Mouse (Mus musculus): ENCODE measurements at regions not wholly inside any gene's neighbourhood (a gene's known extent, or its start where the extent isn't known, plus 50 kb on each side); places are given as distances from the start of the nearest gene placed in this dataset.

- H3K36me3 ChIP-seq (replicated peaks; ENCODE audit: control insufficient read depth, insufficient read depth, low read length): no peaks in the 10 kb centered on the region
- H3K4me1 ChIP-seq (ENCODE audit: control insufficient read depth, insufficient read depth): no peaks in the 10 kb centered on the region
- WGBS: 71% methylated on average over 2 of the region's 2 CpGs
- H3K4me2 ChIP-seq (ENCODE audit: low read depth, low read length): no peak overlapping the region
- H3K9ac ChIP-seq (replicated peaks; ENCODE audit: low read depth, low read length): no peak overlapping the region
- ATAC-seq (ENCODE audit: insufficient read depth, low read depth) (no peak), DNase-seq (ENCODE audit: low spot score) (no peak)
- no peak overlapping the region for H3K27ac ChIP-seq (ENCODE audit: low read depth)
- H3K27me3 ChIP-seq (ENCODE audit: control insufficient read depth, insufficient read depth, low read length): no peaks in the 10 kb centered on the region
- H3K4me3 ChIP-seq (ENCODE audit: low read depth, low read length): no peak overlapping the region
- no peaks in the 10 kb centered on the region for H3K9me3 ChIP-seq (replicated peaks; ENCODE audit: control insufficient read depth, low read length)
- TF ChIP-seq CTCF (IDR thresholded peaks at IDR 0.05; ENCODE audit: low read depth) (no peak), EP300 (IDR thresholded peaks at IDR 0.05; ENCODE audit: low read depth) (no peak)
Measured at GRCm38 (mm10) chr1:129002286-129002685, 270.8 kb upstream of the Thsd7b start.

- Histone ChIP-seq H3K4me1 (ENCODE audit: control insufficient read depth, insufficient read depth) (no peaks in the 10 kb centered on the region), H3K4me2 (ENCODE audit: low read depth, low read length) (no peak overlapping the region), H3K9me3 (replicated peaks; ENCODE audit: control insufficient read depth, low read length) (no peaks in the 10 kb centered on the region), H3K27ac (ENCODE audit: low read depth) (no peak overlapping the region), H3K9ac (replicated peaks; ENCODE audit: low read depth, low read length) (no peak overlapping the region), H3K36me3 (replicated peaks; ENCODE audit: control insufficient read depth, insufficient read depth, low read length) (no peaks in the 10 kb centered on the region), H3K4me3 (ENCODE audit: low read depth, low read length) (no peak overlapping the region), H3K27me3 (ENCODE audit: control insufficient read depth, insufficient read depth, low read length) (no peaks in the 10 kb centered on the region)
- no peak for TF ChIP-seq CTCF (IDR thresholded peaks at IDR 0.05; ENCODE audit: low read depth)
- no peak for TF ChIP-seq EP300 (IDR thresholded peaks at IDR 0.05; ENCODE audit: low read depth)
- ATAC-seq (ENCODE audit: insufficient read depth, low read depth) (no peak), DNase-seq (ENCODE audit: low spot score) (no peak)
Measured at GRCm38 (mm10) chr1:129001766-129002165, 271.3 kb upstream of the Thsd7b start.

DNA sequence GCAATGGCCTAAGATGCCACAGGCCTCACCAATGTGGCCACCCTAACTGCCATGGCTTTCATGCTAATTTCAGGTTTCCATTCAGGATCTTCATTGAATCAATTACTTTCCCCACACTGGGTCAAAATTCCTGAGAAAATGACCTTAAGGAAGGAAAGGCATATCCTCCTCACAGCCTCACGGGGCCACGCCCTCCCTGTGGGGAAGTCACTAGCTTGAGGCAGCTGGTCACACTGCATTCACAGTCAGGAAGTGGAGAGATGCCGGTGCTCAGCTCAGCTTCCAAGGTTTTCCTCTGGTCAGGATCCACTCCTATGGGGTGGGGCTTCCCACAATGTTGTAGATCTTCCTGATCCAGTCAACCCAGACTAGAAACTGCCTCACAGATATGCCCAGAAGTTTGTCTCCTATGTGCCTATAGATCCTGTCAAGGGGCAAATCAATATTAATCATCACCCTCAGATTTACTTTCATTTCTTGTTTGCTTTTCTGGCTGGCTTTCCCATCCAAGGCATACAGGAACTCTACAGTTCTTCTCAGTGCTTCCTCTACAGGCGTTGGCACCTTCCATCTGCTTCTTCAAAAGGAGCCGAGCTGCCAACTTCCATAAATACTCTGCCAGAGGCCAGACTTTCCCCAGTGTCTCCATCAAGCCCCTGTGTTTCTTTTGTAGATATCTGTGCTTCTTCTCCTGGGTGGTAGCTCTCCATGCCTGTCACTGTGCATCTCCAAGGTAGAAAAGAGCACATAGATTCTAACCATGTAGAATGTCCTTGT lies 273.2 kb upstream of the Thsd7b start:
- H3K27me3 ChIP-seq (ENCODE audit: control insufficient read depth, insufficient read depth, low read length): no peaks in the 10 kb centered on the region
- H3K27ac ChIP-seq (ENCODE audit: low read depth): no peak overlapping the region
- H3K9ac ChIP-seq (replicated peaks; ENCODE audit: low read depth, low read length): no peak overlapping the region
- H3K4me2 ChIP-seq (ENCODE audit: low read depth, low read length): no peak overlapping the region
- 55% methylated on average over 5 of the region's 5 CpGs for WGBS
- ATAC-seq (ENCODE audit: insufficient read depth, low read depth) (no peak), DNase-seq (ENCODE audit: low spot score) (no peak)
- no peaks in the 10 kb centered on the region for H3K9me3 ChIP-seq (replicated peaks; ENCODE audit: control insufficient read depth, low read length)
- no peaks in the 10 kb centered on the region for H3K4me1 ChIP-seq (ENCODE audit: control insufficient read depth, insufficient read depth)
- TF ChIP-seq EP300 (IDR thresholded peaks at IDR 0.05; ENCODE audit: low read depth) (no peak), CTCF (IDR thresholded peaks at IDR 0.05; ENCODE audit: low read depth) (no peak)
- H3K36me3 ChIP-seq (replicated peaks; ENCODE audit: control insufficient read depth, insufficient read depth, low read length): no peaks in the 10 kb centered on the region
- H3K4me3 ChIP-seq (ENCODE audit: low read depth, low read length): no peak overlapping the region

GRCm38 (mm10) chr1:128994655-128995054 lies 278.4 kb upstream of the Thsd7b start:
- Histone ChIP-seq H3K4me3 (ENCODE audit: low read depth, low read length) (no peak overlapping the region), H3K27me3 (ENCODE audit: control insufficient read depth, insufficient read depth, low read length) (no peaks in the 10 kb centered on the region), H3K9ac (replicated peaks; ENCODE audit: low read depth, low read length) (no peak overlapping the region), H3K27ac (ENCODE audit: low read depth) (no peak overlapping the region), H3K4me2 (ENCODE audit: low read depth, low read length) (no peak overlapping the region), H3K4me1 (ENCODE audit: control insufficient read depth, insufficient read depth) (no peaks in the 10 kb centered on the region), H3K9me3 (replicated peaks; ENCODE audit: control insufficient read depth, low read length) (no peaks in the 10 kb centered on the region), H3K36me3 (replicated peaks; ENCODE audit: control insufficient read depth, insufficient read depth, low read length) (no peaks in the 10 kb centered on the region)
- ATAC-seq (ENCODE audit: insufficient read depth, low read depth) (no peak), DNase-seq (ENCODE audit: low spot score) (no peak)
- TF ChIP-seq CTCF (IDR thresholded peaks at IDR 0.05; ENCODE audit: low read depth) (no peak), EP300 (IDR thresholded peaks at IDR 0.05; ENCODE audit: low read depth) (no peak)
- WGBS: 68% methylated on average over 6 of the region's 6 CpGs

- DNase-seq (ENCODE audit: low spot score): no peak
- WGBS: 65% methylated on average over 2 of the region's 2 CpGs
- H3K9me3 ChIP-seq (replicated peaks; ENCODE audit: control insufficient read depth, low read length): no peaks in the 10 kb centered on the region
Measured at GRCm38 (mm10) chr1:128983411-128983810, 289.7 kb upstream of the Thsd7b start.

GRCm38 (mm10) chr1:128975586-128975985 lies 297.5 kb upstream of the Thsd7b start:
- H3K27ac ChIP-seq (ENCODE audit: low read depth): no peak overlapping the region
- TF ChIP-seq EP300 (IDR thresholded peaks at IDR 0.05; ENCODE audit: low read depth) (no peak), CTCF (IDR thresholded peaks at IDR 0.05; ENCODE audit: low read depth) (no peak)
- 57% methylated on average over 1 of the region's 1 CpGs for WGBS
- no peak overlapping the region for H3K9ac ChIP-seq (replicated peaks; ENCODE audit: low read depth, low read length)
- H3K36me3 ChIP-seq (replicated peaks; ENCODE audit: control insufficient read depth, insufficient read depth, low read length): no peaks in the 10 kb centered on the region
- no peaks in the 10 kb centered on the region for H3K9me3 ChIP-seq (replicated peaks; ENCODE audit: control insufficient read depth, low read length)
- H3K4me1 ChIP-seq (ENCODE audit: control insufficient read depth, insufficient read depth): no peaks in the 10 kb centered on the region
- no peak for DNase-seq (ENCODE audit: low spot score)
- H3K27me3 ChIP-seq (ENCODE audit: control insufficient read depth, insufficient read depth, low read length): no peaks in the 10 kb centered on the region
- H3K4me3 ChIP-seq (ENCODE audit: low read depth, low read length): no peak overlapping the region
- H3K4me2 ChIP-seq (ENCODE audit: low read depth, low read length): no peak overlapping the region
- no peak for ATAC-seq (ENCODE audit: insufficient read depth, low read depth)

More at GRCm38 (mm10) chr1:128983411-128983810, 289.7 kb upstream of the Thsd7b start:
- TF ChIP-seq EP300 (IDR thresholded peaks at IDR 0.05; ENCODE audit: low read depth) (no peak), CTCF (IDR thresholded peaks at IDR 0.05; ENCODE audit: low read depth) (no peak)
- Histone ChIP-seq H3K4me1 (ENCODE audit: control insufficient read depth, insufficient read depth) (no peaks in the 10 kb centered on the region), H3K4me2 (ENCODE audit: low read depth, low read length) (no peak overlapping the region), H3K27me3 (ENCODE audit: control insufficient read depth, insufficient read depth, low read length) (no peaks in the 10 kb centered on the region), H3K27ac (ENCODE audit: low read depth) (no peak overlapping the region), H3K4me3 (ENCODE audit: low read depth, low read length) (no peak overlapping the region), H3K9ac (replicated peaks; ENCODE audit: low read depth, low read length) (no peak overlapping the region), H3K36me3 (replicated peaks; ENCODE audit: control insufficient read depth, insufficient read depth, low read length) (no peaks in the 10 kb centered on the region)
- ATAC-seq (ENCODE audit: insufficient read depth, low read depth): no peak

Data from heart, postnatal 0 days (tissue).